Mouse (Mus musculus): ENCODE data around the gene Kbtbd13. TPM values are rescaled to one million over a fixed set of nuclear protein-coding genes. Genes with fewer than 3 reads are reported as not detected.
A peak's percentile ranks its signal among the peaks of the same experiment; 100 is the strongest.

The Kbtbd13 gene
- polyA plus RNA-seq, 1 experiment from 2014 or later = 1.2 TPM

GRCm38 (mm10) chr9:65430401-65430800 is 38.9 kb upstream of the Kbtbd13 start:
- Histone ChIP-seq H3K36me3 (ENCODE audit: insufficient read depth, low read length) (no peaks in the 10 kb centered on the region), H3K4me2 (ENCODE audit: low read length) (no peak overlapping the region), H3K9ac (ENCODE audit: low read depth, low read length) (no peak overlapping the region), H3K9me3 (replicated peaks; ENCODE audit: low read length) (no peaks in the 10 kb centered on the region), H3K27me3 (ENCODE audit: insufficient read depth, low read length) (no peaks in the 10 kb centered on the region), H3K4me3 (replicated peaks; ENCODE audit: low read depth, low read length) (no peak overlapping the region), H3K27ac (no peak overlapping the region), H3K4me1 (replicated peaks; ENCODE audit: insufficient read depth, low read length) (no peaks in the 10 kb centered on the region)
- DNase-seq (ENCODE audit: low spot score) (no peak), ATAC-seq (replicated peaks; ENCODE audit: low FRiP score, low read depth) (no peak)
- TF ChIP-seq CTCF (IDR thresholded peaks at IDR 0.05; ENCODE audit: low read depth) = no peak

- H3K9me3 ChIP-seq (replicated peaks; ENCODE audit: low read length) = no peaks in the 10 kb centered on the region
- H3K27me3 ChIP-seq (ENCODE audit: insufficient read depth, low read length) = no peaks in the 10 kb centered on the region
- no peaks in the 10 kb centered on the region for H3K36me3 ChIP-seq (ENCODE audit: insufficient read depth, low read length)
- ATAC-seq (replicated peaks; ENCODE audit: low FRiP score, low read depth) = no peak
- H3K4me2 ChIP-seq (ENCODE audit: low read length) = no peak overlapping the region
- H3K4me3 ChIP-seq (replicated peaks; ENCODE audit: low read depth, low read length) = no peak overlapping the region
- peak overlapping the region; percentile 64 for H3K27ac ChIP-seq
- DNase-seq (ENCODE audit: low spot score) = no peak
- H3K4me1 ChIP-seq (replicated peaks; ENCODE audit: insufficient read depth, low read length) = no peaks in the 10 kb centered on the region
- WGBS = 88% methylated on average over 5 of the region's 5 CpGs
- no peak overlapping the region for H3K9ac ChIP-seq (ENCODE audit: low read depth, low read length)
- no peak for TF ChIP-seq CTCF (IDR thresholded peaks at IDR 0.05; ENCODE audit: low read depth)
Observed at GRCm38 (mm10) chr9:65428003-65428402, 36.6 kb upstream of the Kbtbd13 start.

GRCm38 (mm10) chr9:65427511-65427910 is 36.1 kb upstream of the Kbtbd13 start:
- ATAC-seq (replicated peaks; ENCODE audit: low FRiP score, low read depth) (peak; percentile 59), DNase-seq (ENCODE audit: low spot score) (peak; percentile 36)
- Histone ChIP-seq H3K9me3 (replicated peaks; ENCODE audit: low read length) (no peaks in the 10 kb centered on the region), H3K27ac (0 out of 2 replicates have a peak overlapping the region, but pooled peaks have one; percentile 64), H3K27me3 (ENCODE audit: insufficient read depth, low read length) (no peaks in the 10 kb centered on the region), H3K4me2 (ENCODE audit: low read length) (no peak overlapping the region), H3K9ac (ENCODE audit: low read depth, low read length) (no peak overlapping the region), H3K4me3 (replicated peaks; ENCODE audit: low read depth, low read length) (no peak overlapping the region), H3K4me1 (replicated peaks; ENCODE audit: insufficient read depth, low read length) (no peaks in the 10 kb centered on the region), H3K36me3 (ENCODE audit: insufficient read depth, low read length) (no peaks in the 10 kb centered on the region)
- 41% methylated on average over 2 of the region's 2 CpGs for WGBS
- no peak for TF ChIP-seq CTCF (IDR thresholded peaks at IDR 0.05; ENCODE audit: low read depth)

- WGBS = 16% methylated on average over 3 of the region's 3 CpGs
Observed at GRCm38 (mm10) chr9:65424393-65424792, 32.9 kb upstream of the Kbtbd13 start.

GRCm38 (mm10) chr9:65422760-65423501 is 31.5 kb upstream of the Kbtbd13 start, which contains the start of gene Slc51b:
Slc51b (minus strand) TSS chr9:65422955.
- WGBS = 67% methylated on average over 11 of the region's 11 CpGs
- H3K36me3 ChIP-seq (ENCODE audit: insufficient read depth, low read length) = no peaks in the 10 kb centered on the region
- peak within 1 kb of the TSS; percentile 52 for H3K27ac ChIP-seq
- H3K4me2 ChIP-seq (ENCODE audit: low read length) = peak within 1 kb of the TSS; percentile 18; the same call in 1 of the 2 replicates
- H3K9me3 ChIP-seq (replicated peaks; ENCODE audit: low read length) = no peaks in the 10 kb centered on the region
- no peaks in the 10 kb centered on the region for H3K27me3 ChIP-seq (ENCODE audit: insufficient read depth, low read length)
- H3K4me1 ChIP-seq (replicated peaks; ENCODE audit: insufficient read depth, low read length) = no peaks in the 10 kb centered on the region
- no peak within 1 kb of the TSS for H3K9ac ChIP-seq (ENCODE audit: low read depth, low read length)
- no peak for DNase-seq (ENCODE audit: low spot score)
- ATAC-seq (replicated peaks; ENCODE audit: low FRiP score, low read depth) = peak; percentile 59
- TF ChIP-seq CTCF (IDR thresholded peaks at IDR 0.05; ENCODE audit: low read depth) = no peak
- no peak within 1 kb of the TSS; the same call in 1 of the 2 replicates for H3K4me3 ChIP-seq (replicated peaks; ENCODE audit: low read depth, low read length)

More at GRCm38 (mm10) chr9:65424393-65424792, 32.9 kb upstream of the Kbtbd13 start:
- Histone ChIP-seq H3K4me2 (ENCODE audit: low read length) (no peak overlapping the region), H3K4me3 (replicated peaks; ENCODE audit: low read depth, low read length) (no peak overlapping the region), H3K9me3 (replicated peaks; ENCODE audit: low read length) (no peaks in the 10 kb centered on the region), H3K4me1 (replicated peaks; ENCODE audit: insufficient read depth, low read length) (no peaks in the 10 kb centered on the region), H3K27ac (no peak overlapping the region), H3K36me3 (ENCODE audit: insufficient read depth, low read length) (no peaks in the 10 kb centered on the region), H3K9ac (ENCODE audit: low read depth, low read length) (no peak overlapping the region), H3K27me3 (ENCODE audit: insufficient read depth, low read length) (no peaks in the 10 kb centered on the region)
- TF ChIP-seq CTCF (IDR thresholded peaks at IDR 0.05; ENCODE audit: low read depth) = no peak
- ATAC-seq (replicated peaks; ENCODE audit: low FRiP score, low read depth) (no peak), DNase-seq (ENCODE audit: low spot score) (no peak)

GRCm38 (mm10) chr9:65419633-65420032 is 28.2 kb upstream of the Kbtbd13 start:
- no peaks in the 10 kb centered on the region for H3K9me3 ChIP-seq (replicated peaks; ENCODE audit: low read length)
- H3K27ac ChIP-seq = no peak overlapping the region
- H3K4me2 ChIP-seq (ENCODE audit: low read length) = no peak overlapping the region
- DNase-seq (ENCODE audit: low spot score) = no peak
- no peak overlapping the region for H3K4me3 ChIP-seq (replicated peaks; ENCODE audit: low read depth, low read length)
- WGBS = 73% methylated on average over 3 of the region's 3 CpGs
- H3K36me3 ChIP-seq (ENCODE audit: insufficient read depth, low read length) = no peaks in the 10 kb centered on the region
- ATAC-seq (replicated peaks; ENCODE audit: low FRiP score, low read depth) = no peak
- H3K9ac ChIP-seq (ENCODE audit: low read depth, low read length) = no peak overlapping the region
- no peaks in the 10 kb centered on the region for H3K27me3 ChIP-seq (ENCODE audit: insufficient read depth, low read length)
- TF ChIP-seq CTCF (IDR thresholded peaks at IDR 0.05; ENCODE audit: low read depth) = peak; percentile 28; the same call in 1 of the 2 replicates
- H3K4me1 ChIP-seq (replicated peaks; ENCODE audit: insufficient read depth, low read length) = no peaks in the 10 kb centered on the region
